Mouse (Mus musculus) stomach, embryonic 14.5 days (tissue): ENCODE results near the gene LTO1. TPM values are rescaled to one million over a fixed set of nuclear protein-coding genes. Genes with fewer than 3 reads are reported as not detected.

ENCODE experiments used
- ATAC-seq: fragments of 200-750 bp; cut with Nextera tagmentation; 2 replicates; pipeline ENCODE4 v1.8.0; 2017; ENCODE audit warnings: low read depth, moderate TSS enrichment; ENCODE audit not compliant: insufficient number of reproducible peaks, insufficient read depth, low FRiP score
- H3K27ac ChIP-seq: fragments of 300-500 bp; sonication (generic); 2 replicates; pipeline ENCODE4 v1.5.1; 2014; ENCODE audit warnings: mild to moderate bottlenecking, low read length, moderate library complexity, mixed read lengths
- H3K27me3 ChIP-seq: fragments of 300-500 bp; sonication (generic); 2 replicates; pipeline ENCODE4 v1.6.1; 2014; ENCODE audit warnings: low read length, control low read depth, mixed read lengths; ENCODE audit not compliant: control insufficient read depth, insufficient read depth
- H3K36me3 ChIP-seq: fragments of 300-500 bp; sonication (generic); 2 replicates; pipeline ENCODE4 v1.6.1; 2014; ENCODE audit warnings: mild to moderate bottlenecking, control low read depth, low read length, moderate library complexity, mixed read lengths; ENCODE audit not compliant: control insufficient read depth, insufficient read depth
- H3K4me1 ChIP-seq: fragments of 300-500 bp; sonication (generic); 2 replicates; pipeline ENCODE4 v1.6.1; 2014; ENCODE audit warnings: low read length, control low read depth, mixed read lengths; ENCODE audit not compliant: control insufficient read depth, insufficient read depth
- H3K4me2 ChIP-seq: fragments of 300-500 bp; sonication (generic); replicated peaks from 2 replicates; pipeline ENCODE4 v1.6.1; 2014; ENCODE audit warnings: low read depth, low read length, control low read depth
- H3K4me3 ChIP-seq: fragments of 300-500 bp; sonication (generic); 2 replicates; pipeline ENCODE4 v1.5.1; 2014; ENCODE audit warnings: low read depth, low read length, control low read depth
- H3K9ac ChIP-seq: fragments of 300-500 bp; sonication (generic); replicated peaks from 2 replicates; pipeline ENCODE4 v1.6.1; 2014; ENCODE audit warnings: low read depth, mild to moderate bottlenecking, control low read depth, low read length, moderate library complexity, mixed read lengths
- H3K9me3 ChIP-seq: fragments of 300-500 bp; sonication (generic); 2 replicates; pipeline ENCODE4 v1.6.1; 2016; ENCODE audit warnings: low read depth, low read length, control low read depth; ENCODE audit not compliant: control insufficient read depth
- WGBS: fragments of 180-500 bp; shearing (Covaris S2); extraction: QIAGEN DNeasy Blood & Tissue Kit; methylation state at CpG from one replicate; pipeline ENCODE4 v1.1.7; 2014; 5-methylcytosine and 5-hydroxymethylcytosine counted together
- polyA plus RNA-seq: library from polyadenylated mRNA; unstranded; fragments of >200 nt; fragmentation: Nextera tagmentation; extraction: Ambion mirVana; gene quantifications from 2 replicates; pipeline ENCODE4 v1.2.1, GENCODE M21; 2014

LTO1 gene
- polyA plus RNA-seq, 1 experiment from 2014 or later = 23.7 TPM

GRCm38 (mm10) chr7:144943254-144943653, 28.4 kb downstream of the LTO1 start:
- Histone ChIP-seq H3K4me3 (peak overlapping the region; percentile 49), H3K4me2 (peak overlapping the region; percentile 96), H3K27ac (no peak overlapping the region), H3K27me3 (peaks cover 3% of the 10 kb centered on the region; the same call in 1 of the 2 replicates), H3K9ac (no peak overlapping the region; the same call in 1 of the 2 replicates), H3K36me3 (no peaks in the 10 kb centered on the region), H3K9me3 (no peaks in the 10 kb centered on the region), H3K4me1 (peaks cover 18% of the 10 kb centered on the region)
- under 1% methylated on average over 45 of the region's 45 CpGs for WGBS
- ATAC-seq = peak; percentile 47

- Histone ChIP-seq H3K36me3 (no peaks in the 10 kb centered on the region), H3K9ac (no peak overlapping the region), H3K27me3 (no peaks in the 10 kb centered on the region), H3K9me3 (no peaks in the 10 kb centered on the region), H3K4me2 (no peak overlapping the region), H3K4me3 (no peak overlapping the region), H3K4me1 (0 out of 2 replicates have a peak, but pooled peaks cover 6% of the 10 kb centered on the region), H3K27ac (no peak overlapping the region)
- WGBS = 45% methylated on average over 12 of the region's 12 CpGs
- ATAC-seq = no peak
Observed at GRCm38 (mm10) chr7:144958509-144959395, 43.9 kb downstream of the LTO1 start.

GRCm38 (mm10) chr7:144963911-144964310, 49.0 kb downstream of the LTO1 start:
- no peak overlapping the region for H3K4me3 ChIP-seq
- H3K27me3 ChIP-seq = no peaks in the 10 kb centered on the region
- WGBS = 98% methylated on average over 1 of the region's 1 CpGs
- H3K9me3 ChIP-seq = no peaks in the 10 kb centered on the region
- H3K27ac ChIP-seq = no peak overlapping the region
- no peak overlapping the region for H3K4me2 ChIP-seq
- no peaks in the 10 kb centered on the region for H3K36me3 ChIP-seq
- no peak for ATAC-seq
- no peak overlapping the region for H3K9ac ChIP-seq
- H3K4me1 ChIP-seq = no peaks in the 10 kb centered on the region

GRCm38 (mm10) chr7:144964316-144964715, 49.4 kb downstream of the LTO1 start:
- no peaks in the 10 kb centered on the region for H3K36me3 ChIP-seq
- WGBS = 83% methylated on average over 4 of the region's 4 CpGs
- no peaks in the 10 kb centered on the region for H3K9me3 ChIP-seq
- no peaks in the 10 kb centered on the region for H3K27me3 ChIP-seq
- no peak overlapping the region for H3K9ac ChIP-seq
- H3K4me2 ChIP-seq = no peak overlapping the region
- no peaks in the 10 kb centered on the region for H3K4me1 ChIP-seq
- ATAC-seq = no peak
- H3K4me3 ChIP-seq = no peak overlapping the region
- no peak overlapping the region for H3K27ac ChIP-seq

GRCm38 (mm10) chr7:144965893-144966292, 51.0 kb downstream of the LTO1 start:
- WGBS = 76% methylated on average over 5 of the region's 5 CpGs
- no peaks in the 10 kb centered on the region for H3K27me3 ChIP-seq
- H3K4me3 ChIP-seq = no peak overlapping the region
- H3K9me3 ChIP-seq = no peaks in the 10 kb centered on the region
- H3K4me1 ChIP-seq = no peaks in the 10 kb centered on the region
- ATAC-seq = no peak
- no peaks in the 10 kb centered on the region for H3K36me3 ChIP-seq
- H3K27ac ChIP-seq = no peak overlapping the region
- no peak overlapping the region for H3K4me2 ChIP-seq
- H3K9ac ChIP-seq = no peak overlapping the region

GRCm38 (mm10) chr7:144970997-144971768, 56.3 kb downstream of the LTO1 start:
- H3K4me1 ChIP-seq = no peaks in the 10 kb centered on the region
- no peak overlapping the region for H3K27ac ChIP-seq
- H3K9me3 ChIP-seq = no peaks in the 10 kb centered on the region
- H3K4me2 ChIP-seq = no peak overlapping the region
- ATAC-seq = 0 out of 2 replicates have a peak, but pooled peaks have one; percentile 46
- WGBS = 65% methylated on average over 8 of the region's 8 CpGs
- no peak overlapping the region for H3K9ac ChIP-seq
- H3K36me3 ChIP-seq = no peaks in the 10 kb centered on the region
- no peak overlapping the region for H3K4me3 ChIP-seq
- no peaks in the 10 kb centered on the region for H3K27me3 ChIP-seq

GRCm38 (mm10) chr7:144971769-144972168, 56.9 kb downstream of the LTO1 start:
- Histone ChIP-seq H3K4me1 (no peaks in the 10 kb centered on the region), H3K27me3 (no peaks in the 10 kb centered on the region), H3K9me3 (no peaks in the 10 kb centered on the region), H3K36me3 (no peaks in the 10 kb centered on the region), H3K4me3 (no peak overlapping the region), H3K9ac (no peak overlapping the region), H3K27ac (no peak overlapping the region), H3K4me2 (no peak overlapping the region)
- 42% methylated on average over 2 of the region's 2 CpGs for WGBS
- ATAC-seq = no peak

GRCm38 (mm10) chr7:144973461-144973860, 58.6 kb downstream of the LTO1 start:
- H3K36me3 ChIP-seq = no peaks in the 10 kb centered on the region
- H3K27me3 ChIP-seq = no peaks in the 10 kb centered on the region
- H3K4me1 ChIP-seq = no peaks in the 10 kb centered on the region
- no peak for ATAC-seq
- H3K4me3 ChIP-seq = no peak overlapping the region
- no peak overlapping the region for H3K9ac ChIP-seq
- 58% methylated on average over 8 of the region's 8 CpGs for whole genome bisulfite sequencing
- H3K9me3 ChIP-seq = no peaks in the 10 kb centered on the region
- no peak overlapping the region for H3K4me2 ChIP-seq
- no peak overlapping the region for H3K27ac ChIP-seq
